Mouse (Mus musculus) heart, postnatal 14 days (tissue): ENCODE measurements around the gene Sco1. TPM values are rescaled to one million over a fixed set of nuclear protein-coding genes. Genes with fewer than 3 reads are reported as not detected.
"Not testable (repeated sequence)": the region's sequence is repeated elsewhere in the genome, so short reads cannot be mapped to it uniquely, and the experiment has no call there.

Experiments
- DNase-seq, 2 experiments: peaks; one replicate each; pipeline ENCODE4 v3.0.0; 2021 to 2022
- intact Hi-C: fragments of 180-260 bp; cut with DNase I; formaldehyde crosslinking; loops from one replicate; pipeline ENCODE4 v1.15.1; 2025
- long read RNA-seq, 2 experiments: library from polyadenylated mRNA; stranded (forward); transcript quantifications; one replicate each; pipeline ENCODE4 v2.0.0; 2021
- total RNA-seq, 2 experiments: library from RNA; stranded (reverse); gene quantifications; 2 replicates each; pipeline ENCODE4 v1.2.3; 2021

Gene Sco1
- 10 to 100 TPM; 17.3 to 17.9 TPM for total RNA-seq
- long read RNA-seq, experiment 1, transcript Sco1-201 (6 exons, 2,412 nt) = major isoform, 18 of 21 reads
- long read RNA-seq, experiment 1, partial matches to known transcripts = 2 of 21 reads
- long read RNA-seq, experiment 1, other reads (novel, unspliced or antisense) = 1 of 21 reads
- long read RNA-seq, experiment 2, transcript Sco1-201 (6 exons, 2,412 nt) = major isoform, 5 of 5 reads
- long read RNA-seq, experiment 2, partial matches to known transcripts = 0 of 5 reads
- long read RNA-seq, experiment 2, other reads (novel, unspliced or antisense) = 0 of 5 reads

DNA sequence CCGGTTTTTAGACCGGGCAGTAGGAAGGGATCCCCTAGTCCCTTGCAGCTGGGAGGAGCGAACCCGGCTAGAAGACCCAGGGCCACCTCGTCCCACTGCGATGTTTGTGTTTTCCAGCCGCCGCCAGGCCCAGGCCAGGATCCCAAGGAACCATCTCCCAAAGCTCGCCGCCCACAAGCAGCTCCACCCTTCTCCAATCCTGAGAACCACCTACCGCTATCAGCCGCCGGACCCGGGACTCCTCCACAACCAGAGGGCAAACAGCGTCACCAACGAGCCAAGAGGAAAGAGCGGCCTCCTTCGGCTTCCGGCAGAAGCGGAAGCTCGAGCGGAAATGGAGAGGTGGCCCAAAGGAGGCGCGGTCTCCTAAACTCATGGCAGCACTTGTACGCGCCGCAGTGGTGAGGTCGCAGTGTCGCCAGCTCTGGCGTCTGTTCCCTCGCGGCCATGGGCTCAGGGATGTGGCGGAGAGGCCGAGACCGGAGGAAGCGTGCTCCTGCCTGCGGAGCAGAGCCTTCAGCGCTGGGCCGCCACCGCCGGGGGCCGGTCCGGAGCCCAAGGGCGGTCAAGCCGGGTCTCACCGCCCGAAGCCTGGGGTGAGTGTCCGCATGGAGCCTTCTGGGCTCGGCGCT, at the start of gene Sco1, which contains the start of gene Adprm:
TSS of gene Sco1 (plus strand) at position 350 of the 632 bp plus-strand sequence.
TSS of gene Adprm (minus strand) at position 274 of the 632 bp plus-strand sequence.
- intact Hi-C loops = loop anchor here (1.0 kb wide), 1 partner anchor 27 kb away; the partner anchor contains the start of gene Tmem220
- DNase-seq = peak; percentile 88 to 90

DNA sequence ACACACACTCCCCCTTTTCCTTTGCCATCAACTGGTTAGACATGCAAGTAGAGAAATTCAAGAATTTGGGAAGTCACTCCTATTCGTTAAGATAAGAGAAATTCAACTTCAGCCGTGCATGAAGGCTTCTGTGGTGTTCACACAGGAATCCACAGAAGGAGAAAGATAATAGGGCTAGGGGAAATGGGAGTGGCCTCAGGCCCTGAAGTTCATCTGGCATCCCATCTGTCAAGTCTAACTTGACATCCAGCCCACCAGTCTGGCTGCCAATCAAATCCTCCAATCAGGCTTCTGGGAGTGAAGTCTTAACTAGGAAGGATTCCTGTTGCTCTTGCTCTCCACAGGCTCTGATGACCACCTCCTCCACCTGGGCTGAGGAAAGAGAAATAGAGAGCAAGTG, 49.6 kb upstream of the Sco1 start:
- DNase-seq = no peak
- intact Hi-C loops = no loop called here

DNA sequence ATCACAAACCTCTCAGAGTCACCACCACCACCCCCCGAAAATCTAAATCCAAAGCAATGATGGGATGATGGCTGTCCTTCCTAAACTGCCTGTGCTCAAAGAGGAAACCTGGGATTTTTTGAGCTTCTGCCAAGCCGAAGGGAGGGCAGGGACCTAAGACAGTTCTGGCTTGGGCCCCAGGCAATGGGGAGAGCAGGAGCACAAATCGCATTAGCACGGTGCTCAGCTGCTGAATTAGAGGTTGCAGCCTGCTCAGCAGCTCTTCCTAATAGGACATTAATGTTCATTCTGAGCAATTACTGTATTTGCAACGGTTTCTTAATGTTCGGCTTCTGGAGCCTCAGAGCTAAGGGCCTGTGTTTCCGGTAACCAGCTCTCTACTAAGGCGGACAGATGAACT, 44.5 kb upstream of the Sco1 start:
- intact Hi-C loops = no loop called here
- DNase-seq = no peak

DNA sequence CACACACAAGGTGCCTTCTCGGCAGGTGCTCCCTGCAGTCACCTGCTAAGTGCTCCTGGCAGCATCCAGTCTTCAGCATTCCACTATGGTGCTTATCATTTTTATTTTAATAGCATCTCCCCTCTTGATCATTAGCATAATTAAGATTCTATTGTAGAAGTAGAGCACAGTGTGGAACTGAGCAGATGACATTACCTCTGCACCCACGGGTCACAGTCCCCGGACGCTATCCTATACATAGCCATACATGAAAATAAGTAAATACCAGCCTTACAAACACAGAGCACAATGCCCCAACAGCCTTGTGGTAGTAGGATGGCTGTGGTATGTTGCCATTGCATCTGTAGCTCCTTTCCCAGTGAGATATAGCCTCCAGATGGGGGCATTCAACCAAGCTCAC, 43.9 kb upstream of the Sco1 start:
- intact Hi-C loops = no loop called here
- no peak for DNase-seq

DNA sequence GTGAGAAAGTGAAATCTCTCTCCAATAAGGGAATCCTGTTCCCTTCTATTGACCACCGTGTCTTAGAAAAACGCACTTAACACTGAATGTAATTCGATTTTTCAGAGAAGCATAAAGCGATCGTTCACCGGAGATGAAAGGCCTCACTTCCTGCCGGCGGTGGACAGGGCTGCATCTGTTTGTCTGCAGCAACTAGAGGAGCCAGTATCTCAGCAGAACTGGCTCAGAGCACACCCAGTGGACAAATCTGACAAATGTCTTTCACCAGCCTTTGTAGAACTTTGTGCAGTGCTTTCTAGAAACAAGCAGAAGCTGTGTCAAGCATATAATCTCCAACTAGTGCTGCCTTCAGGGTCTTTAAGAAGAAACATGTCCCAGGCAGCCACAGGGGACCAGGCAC, 42.0 kb upstream of the Sco1 start:
- peak in 1 of 2 experiments; percentile 33 for DNase-seq
- intact Hi-C loops = no loop called here

DNA sequence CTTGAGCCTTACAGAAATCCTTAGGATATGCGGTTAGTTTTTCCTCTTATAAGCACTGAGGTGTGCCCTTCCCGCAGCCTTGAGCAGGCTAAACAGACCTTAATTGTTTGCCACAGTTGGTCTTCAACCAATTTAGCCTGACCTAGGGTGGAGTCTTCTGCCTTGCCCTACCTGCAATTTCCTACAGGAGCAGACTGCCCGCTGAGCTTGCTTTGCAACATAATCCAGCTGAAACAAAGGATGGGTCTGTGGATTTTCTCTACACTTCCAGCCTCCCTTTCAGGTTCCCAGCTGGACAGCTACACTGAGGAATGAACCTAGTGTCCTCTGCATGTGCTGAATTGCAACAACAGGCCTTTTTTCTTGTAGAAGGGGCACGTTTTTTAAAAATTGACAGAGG, 40.8 kb upstream of the Sco1 start:
- no peak for DNase-seq
- intact Hi-C loops = no loop called here

DNA sequence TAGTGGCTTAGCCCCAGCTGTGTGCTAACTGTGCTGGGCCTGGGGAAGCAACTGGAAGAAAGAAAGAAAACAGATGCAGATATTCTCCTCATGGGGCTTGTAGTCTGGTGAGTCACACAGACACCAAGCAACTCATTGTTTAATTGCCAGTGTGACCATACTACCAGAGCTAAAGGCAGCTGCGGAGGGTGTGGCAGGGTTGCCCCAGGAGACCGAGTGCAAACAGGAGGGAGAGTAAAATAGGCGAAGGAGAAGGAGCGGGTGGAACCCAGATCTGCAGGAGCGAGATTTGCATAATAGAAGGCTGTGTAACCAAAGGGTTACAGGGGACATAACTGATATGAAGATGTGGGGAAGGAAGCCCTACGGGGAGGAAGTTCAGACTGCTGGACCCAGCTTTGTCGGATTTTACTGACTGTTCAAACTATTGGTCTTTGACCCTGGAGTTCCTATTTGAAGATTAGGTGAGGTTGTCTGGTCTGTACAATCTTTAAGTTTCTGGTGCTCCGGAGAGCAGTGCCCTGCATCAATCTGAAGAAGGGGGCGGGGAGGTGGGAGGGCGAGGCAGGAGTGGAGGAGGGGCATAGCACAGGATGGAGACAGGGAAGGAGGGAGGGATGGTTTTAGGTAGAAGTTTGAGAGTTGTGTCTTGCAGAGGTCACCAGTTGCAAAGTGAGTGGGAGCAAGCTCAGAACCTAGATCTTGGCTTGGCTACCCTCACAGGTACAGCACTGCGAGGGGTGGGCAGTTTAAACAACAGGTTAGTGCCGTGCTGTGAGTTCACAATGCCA, 34.5 kb upstream of the Sco1 start:
- peak in 1 of 2 experiments; percentile 21 for DNase-seq
- intact Hi-C loops = no loop called here

DNA sequence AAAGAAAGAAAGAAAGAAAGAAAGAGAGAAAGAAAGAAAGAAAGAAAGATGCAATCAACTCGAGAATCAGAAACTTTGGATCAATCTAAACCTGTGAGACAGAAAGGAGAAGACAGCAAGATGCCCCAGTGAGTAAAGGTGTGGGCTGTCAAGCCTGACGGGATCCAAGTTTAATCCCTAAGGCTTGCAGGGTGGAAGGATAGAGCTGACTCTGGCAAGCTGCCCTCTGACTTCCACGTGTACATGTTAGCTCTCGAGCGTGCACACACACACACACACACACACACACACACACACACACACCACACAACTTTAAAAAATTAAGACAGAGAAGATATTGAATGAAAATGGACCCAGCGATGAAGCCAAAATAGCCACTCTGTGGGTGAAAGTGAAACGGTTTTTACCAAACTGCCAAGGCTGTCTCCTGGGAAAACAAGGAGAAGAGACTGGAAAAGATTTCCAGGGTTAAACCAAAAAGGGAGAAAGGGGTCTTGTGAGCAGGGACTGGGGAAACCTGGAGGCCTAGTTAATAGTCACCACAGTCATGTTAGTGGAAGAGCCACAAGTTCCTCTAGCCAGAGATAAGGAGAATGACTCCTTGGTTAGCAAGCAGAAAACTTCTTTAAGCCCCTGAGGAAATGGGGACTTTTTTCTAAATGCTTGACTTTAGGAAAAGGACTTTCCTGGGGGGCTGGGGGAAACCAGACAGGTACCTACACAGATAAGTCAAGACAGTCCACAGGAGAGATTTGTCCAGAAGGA, 32.6 kb upstream of the Sco1 start:
- no peak for DNase-seq
- intact Hi-C loops = loop anchor here (2.0 kb wide), 1 partner anchor 35 kb away; no protein-coding TSS in a partner anchor

DNA sequence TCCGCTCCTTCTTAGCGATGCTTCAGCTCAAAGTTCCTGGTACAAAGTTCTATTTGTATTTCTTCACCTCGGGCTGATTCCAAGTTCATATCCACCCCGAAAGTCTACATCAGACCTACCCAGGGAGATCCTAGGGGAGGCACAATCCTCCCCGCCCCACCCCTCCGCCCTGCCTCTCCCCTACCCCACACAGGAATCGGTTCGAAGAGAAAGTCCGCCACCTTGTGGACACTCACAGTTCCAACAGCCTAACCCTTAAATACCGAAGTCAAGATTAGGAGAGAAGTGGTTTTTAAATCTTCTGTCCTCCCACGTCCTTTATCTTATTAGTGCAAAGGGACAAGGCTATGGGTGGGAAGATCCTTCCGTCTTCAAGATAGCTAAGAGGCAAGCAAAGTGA, 31.5 kb upstream of the Sco1 start:
- DNase-seq = peak; percentile 68 to 81
- intact Hi-C loops = loop anchor here (1.0 to 2.0 kb wide), 2 partner anchors 36 to 115 kb away; no protein-coding TSS in a partner anchor

DNA sequence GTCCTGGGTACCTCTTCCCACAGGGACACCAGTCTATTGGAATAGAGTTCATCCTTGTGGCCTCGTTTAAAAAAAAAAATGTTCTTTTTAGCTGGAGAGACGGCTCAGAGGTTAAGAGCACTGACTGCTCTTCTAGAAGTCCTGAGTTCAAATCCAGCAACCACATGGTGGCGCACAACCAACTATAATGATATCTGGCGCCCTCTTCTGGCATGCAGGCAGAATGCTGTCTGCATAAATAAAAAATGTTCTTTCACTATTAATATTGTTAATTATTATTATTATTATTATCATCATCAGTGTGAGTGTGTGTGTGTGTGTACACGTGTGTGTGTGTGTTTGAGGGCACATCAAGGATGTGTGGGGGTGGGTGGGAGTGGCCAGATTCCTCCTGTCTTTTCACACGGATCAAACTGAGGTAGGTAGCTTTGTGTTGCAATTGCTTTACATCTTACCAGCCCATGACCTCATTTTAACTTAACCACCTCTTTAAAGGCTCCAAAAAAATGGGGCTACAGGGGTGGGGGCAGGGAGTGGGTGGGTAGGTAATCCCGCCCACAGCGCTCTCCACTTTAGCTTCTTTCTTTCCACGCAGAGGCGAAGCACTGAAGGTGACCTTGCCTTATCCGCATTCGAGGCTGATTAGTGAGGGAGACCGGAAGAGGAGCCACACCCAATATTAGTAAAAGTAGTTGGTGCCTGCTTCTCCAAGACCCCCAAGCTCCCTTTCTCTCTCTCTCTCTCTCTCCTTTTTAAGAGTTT, 29.9 kb upstream of the Sco1 start:
- intact Hi-C loops = no loop called here
- DNase-seq = peak in 1 of 2 experiments; percentile 44

DNA sequence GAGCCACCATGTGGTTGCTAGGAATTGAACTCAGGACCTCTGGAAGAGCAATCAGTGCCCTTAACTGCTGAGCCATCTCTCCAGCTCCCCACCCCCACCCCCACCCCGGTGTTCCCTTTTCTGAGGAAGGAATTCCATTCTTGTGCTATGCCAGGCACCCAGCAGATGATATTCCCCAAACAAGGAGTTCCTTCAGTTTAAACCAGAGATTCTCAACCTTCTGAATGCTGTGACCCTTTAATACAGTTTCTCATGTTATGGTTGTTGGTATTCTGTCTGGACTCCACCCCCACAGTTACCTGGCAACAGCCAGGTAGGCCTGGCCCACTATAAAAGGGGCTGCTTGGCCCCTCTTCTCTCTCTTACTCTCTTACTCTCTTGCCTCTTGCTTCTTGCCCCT, 29.3 kb upstream of the Sco1 start:
- DNase-seq, intact Hi-C loops: not testable (repeated sequence)

DNA sequence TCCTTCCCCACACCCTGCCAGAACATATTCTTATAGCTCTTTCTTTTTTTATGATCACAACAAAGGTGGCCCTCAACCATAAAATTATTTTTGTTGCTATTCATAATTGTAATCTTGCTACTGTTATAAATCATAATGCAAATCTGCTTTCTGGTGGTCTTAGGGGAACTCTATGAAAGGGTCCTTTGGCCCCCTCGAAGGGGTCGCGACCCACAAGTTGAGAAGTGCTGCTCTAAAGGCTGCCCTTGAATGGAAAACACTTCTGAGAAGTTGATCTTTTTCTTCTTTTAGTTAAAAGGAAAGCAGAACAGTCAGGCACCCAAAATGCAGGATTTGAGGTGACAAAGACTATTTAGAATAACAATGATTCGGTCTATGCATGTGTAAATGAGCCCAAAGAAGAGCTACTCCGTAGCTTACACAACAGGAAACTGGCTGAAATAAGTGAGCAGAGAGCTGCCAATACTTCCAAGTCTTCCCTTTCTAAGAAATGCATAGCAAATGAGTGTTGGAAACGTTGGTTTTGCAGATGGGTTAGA, 28.6 kb upstream of the Sco1 start:
- intact Hi-C loops = loop anchor here (1.0 kb wide), 3 partner anchors 56 to 77 kb away; no protein-coding TSS in a partner anchor
- DNase-seq = no peak

DNA sequence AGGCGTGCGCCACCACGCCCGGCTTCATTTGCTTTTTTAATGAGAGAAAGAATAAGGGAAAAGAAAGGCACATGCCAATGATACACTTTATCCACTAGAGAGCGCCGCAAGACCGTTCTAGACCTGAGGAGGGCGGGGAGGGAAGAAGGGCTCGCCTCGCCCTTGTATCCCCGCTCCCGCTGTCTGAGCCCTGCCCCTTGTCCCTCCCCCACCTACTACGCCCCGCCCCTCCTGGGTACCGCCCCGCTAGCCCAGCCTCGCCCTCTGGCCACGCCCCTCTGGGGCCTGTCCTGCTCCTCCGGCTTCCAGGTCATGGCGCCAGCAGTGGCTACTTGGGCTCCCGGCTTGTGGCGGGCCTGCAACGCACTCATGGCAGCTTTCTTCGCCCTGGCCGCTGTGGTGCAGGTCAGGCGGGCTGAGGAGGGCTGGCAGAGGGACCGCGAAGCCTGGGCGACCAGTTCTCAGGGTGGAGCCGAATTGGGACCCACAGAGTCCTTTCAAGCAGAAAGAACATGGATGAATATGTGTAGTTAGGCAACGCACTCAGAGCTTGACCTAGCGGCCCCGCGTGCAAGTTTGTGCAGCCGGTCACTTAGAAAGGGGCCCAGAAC, 27.5 kb upstream of the Sco1 start, which contains the start of gene Tmem220:
TSS of gene Tmem220 (plus strand) at position 288 of the 611 bp plus-strand sequence.
- peak; percentile 95 to 96 for DNase-seq
- intact Hi-C loops = loop anchor here (1.0 kb wide), 4 partner anchors 27 to 76 kb away; partner anchors contain the start of genes Adprm and Sco1

DNA sequence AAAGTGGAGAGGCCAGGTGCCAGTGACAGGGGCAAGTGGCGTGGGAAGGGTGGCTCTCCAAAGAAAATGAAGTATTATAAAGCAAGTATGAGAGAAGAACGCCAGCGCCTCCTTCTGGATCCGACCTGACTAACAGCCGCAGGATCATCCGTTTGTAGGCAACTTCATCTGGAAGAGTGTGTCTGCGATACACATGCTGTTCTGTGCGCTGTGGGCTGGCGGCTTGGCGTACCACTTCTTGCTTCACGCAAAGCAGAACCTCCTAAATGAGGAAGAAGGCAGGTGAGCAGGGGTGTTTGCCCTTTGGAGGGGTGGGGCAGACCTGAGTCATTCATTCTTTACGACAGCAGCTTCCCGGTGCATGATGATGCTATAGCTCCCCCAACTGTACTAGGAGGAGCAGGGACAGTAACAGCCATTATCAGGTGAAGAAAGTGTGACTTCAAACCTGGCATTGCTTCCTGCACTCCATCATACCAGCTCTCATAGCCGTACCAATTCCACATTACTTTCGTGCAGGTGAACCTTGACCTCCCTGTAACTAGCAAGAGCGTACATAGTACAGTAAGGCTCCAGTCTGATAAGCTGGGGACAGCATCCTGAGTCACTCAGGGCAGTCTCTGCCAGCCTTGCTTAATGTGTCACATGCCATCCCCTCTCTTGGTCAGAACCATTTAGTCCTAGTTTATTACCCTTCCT, 21.4 kb upstream of the Sco1 start:
- intact Hi-C loops = no loop called here
- DNase-seq = no peak

DNA sequence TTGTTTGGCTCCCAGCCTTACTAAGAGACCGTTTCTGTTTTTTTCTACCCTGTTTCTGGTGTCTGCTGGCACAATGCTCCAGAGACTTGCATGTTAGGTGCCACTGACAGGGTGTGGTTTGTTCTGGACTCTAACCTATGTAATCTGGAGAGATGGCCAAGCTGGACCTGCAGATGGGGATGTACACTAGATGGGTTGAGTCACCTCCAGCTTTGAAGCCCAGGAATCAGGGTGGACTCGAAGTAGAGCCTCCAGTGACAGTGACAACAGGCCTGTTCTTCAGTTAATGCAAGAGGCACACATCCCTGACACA, 20.9 kb upstream of the Sco1 start:
- intact Hi-C loops = no loop called here
- no peak for DNase-seq

DNA sequence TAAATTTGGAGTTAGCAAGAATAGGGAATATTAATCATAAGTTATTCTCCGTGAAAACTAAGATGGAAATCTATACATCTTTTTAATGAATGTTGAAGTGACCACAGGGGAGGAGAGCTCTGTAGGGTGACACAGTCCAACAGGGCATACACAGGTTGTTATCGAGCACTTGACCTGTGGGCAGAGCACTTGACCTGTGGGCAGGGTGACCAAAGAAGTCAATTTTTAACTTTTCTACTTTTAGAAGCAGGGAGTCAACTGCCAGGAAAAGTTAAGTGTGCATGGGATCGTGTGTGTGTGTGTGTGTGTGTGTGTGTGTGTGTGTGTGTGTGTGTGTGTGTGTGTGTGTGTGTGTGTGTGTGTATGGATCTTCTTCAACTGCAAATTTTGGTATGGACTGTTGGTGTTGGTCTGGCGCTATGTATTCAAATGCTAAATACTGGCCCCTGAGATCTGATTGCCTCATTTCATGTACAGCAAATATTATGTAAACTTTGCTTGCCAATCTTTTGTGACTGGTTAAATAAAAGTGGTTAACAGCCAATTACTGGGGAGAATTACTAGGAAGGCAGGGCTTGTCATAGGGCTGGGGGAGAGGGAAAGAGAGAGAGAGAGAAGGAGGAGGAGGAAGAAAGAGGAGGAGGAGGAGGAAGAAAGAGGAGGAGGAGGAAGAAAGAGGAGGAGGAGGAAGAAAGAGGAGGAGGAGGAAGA, 17.5 kb upstream of the Sco1 start:
- no peak for DNase-seq
- intact Hi-C loops = no loop called here

DNA sequence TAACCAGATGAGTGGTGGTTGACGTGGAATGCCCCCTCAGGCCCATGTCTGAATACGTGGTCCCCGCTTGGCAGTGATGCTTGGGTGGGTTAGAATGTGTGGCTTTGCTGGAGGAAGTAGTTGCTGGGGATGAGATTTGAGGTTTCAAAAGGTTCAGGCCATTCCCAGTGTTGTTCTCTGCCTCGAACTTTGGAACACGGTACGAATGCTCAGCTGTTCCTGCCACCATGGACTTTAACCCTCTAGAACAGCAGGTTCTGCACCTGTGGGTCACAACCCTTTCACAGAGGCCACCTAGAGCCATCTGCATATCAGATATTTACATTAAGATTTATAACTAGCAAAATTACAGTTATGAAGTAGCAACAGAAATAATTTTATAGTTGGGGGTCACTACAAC, 16.2 kb upstream of the Sco1 start:
- intact Hi-C loops = no loop called here
- DNase-seq = no peak

DNA sequence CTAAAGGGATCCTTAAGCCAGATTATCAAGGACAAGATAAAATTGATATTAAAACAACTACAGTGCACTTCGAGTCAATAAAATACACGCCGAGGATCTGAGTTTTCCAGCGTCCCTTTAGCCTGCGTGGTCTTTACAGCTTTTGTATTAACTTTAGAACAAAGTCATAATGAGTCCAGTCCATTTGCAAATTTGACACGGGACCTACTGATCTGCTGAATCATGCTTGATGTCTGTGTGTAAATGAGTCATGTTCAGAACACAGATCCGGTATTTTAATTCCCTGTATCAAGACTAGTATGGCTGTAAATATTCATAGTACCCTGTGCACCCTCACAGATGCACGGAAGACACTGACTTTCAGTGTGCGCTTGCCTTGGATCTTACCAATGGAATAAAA, 15.6 kb upstream of the Sco1 start:
- intact Hi-C loops = no loop called here
- DNase-seq = no peak
